Comparison of ENCODE assay signal across 11 mouse cellular contexts in the genomic region with DNA sequence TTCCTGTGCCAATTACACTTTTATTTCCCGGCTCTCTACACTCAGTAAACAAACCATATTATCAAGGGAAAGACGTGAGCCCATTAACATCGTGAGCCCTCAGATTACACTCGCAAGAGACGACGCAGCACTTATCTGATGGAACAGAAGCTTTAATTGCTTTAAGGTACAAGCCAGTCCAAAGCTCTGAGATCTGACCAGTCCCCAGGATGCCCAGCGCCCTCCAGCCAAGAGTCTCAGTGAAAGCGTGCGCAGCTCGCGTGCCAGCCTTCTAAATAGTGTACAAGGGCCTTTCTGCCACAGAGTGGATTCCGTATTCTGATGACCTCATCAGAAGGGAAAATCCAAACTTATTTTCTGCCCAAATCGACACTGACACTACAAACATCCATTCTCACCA. TPM values are rescaled to one million over a fixed set of nuclear protein-coding genes. Genes with fewer than 3 reads are reported as not detected.
DNase-seq lines count a peak whose midpoint lies in the region; ATAC-seq lines count a peak whose summit lies in the region.
"Had no signal": no experiment of that assay in that cellular context is flagged by ENCODE, and none has a peak within 500 bp of the region (broad histone marks: within the 10 kb centered on the region; RNA-seq: fewer than 3 reads in every experiment).

No protein-coding gene starts in this region.

- H3K27me3 ChIP-seq in kidney, embryonic 15.5 days, result peaks cover 64% of the 10 kb centered on the region
- peaks cover 92% of the 10 kb centered on the region for H3K27me3 ChIP-seq in embryonic facial prominence, embryonic 14.5 days (replicated peaks; ENCODE audit: control insufficient read depth, insufficient read depth, low read length)
- H3K27me3 ChIP-seq in hindbrain, embryonic 16.5 days (replicated peaks; ENCODE audit: control insufficient read depth, insufficient read depth, low read length), result peaks cover 51% of the 10 kb centered on the region
- H3K27me3 ChIP-seq in neural tube, embryonic 12.5 days (replicated peaks), result peaks cover 22% of the 10 kb centered on the region

- H3K4me3 ChIP-seq in kidney, embryonic 15.5 days (replicated peaks), result peak overlapping the region; percentile 61
- peak overlapping the region; percentile 51 for H3K4me3 ChIP-seq in embryonic facial prominence, embryonic 14.5 days (ENCODE audit: low read depth, low read length)
- peak overlapping the region; percentile 61; the same call in 1 of the 2 replicates for H3K4me3 ChIP-seq in hindbrain, embryonic 16.5 days (ENCODE audit: low read length)
- no peak overlapping the region for H3K4me3 ChIP-seq in neural tube, embryonic 12.5 days

- no peaks in the 10 kb centered on the region for H3K36me3 ChIP-seq in kidney, embryonic 15.5 days
- H3K36me3 ChIP-seq in embryonic facial prominence, embryonic 14.5 days (ENCODE audit: control insufficient read depth, insufficient read depth, low read length), result no peaks in the 10 kb centered on the region
- no peaks in the 10 kb centered on the region for H3K36me3 ChIP-seq in hindbrain, embryonic 16.5 days (ENCODE audit: control insufficient read depth, insufficient read depth, low read length)
- no peaks in the 10 kb centered on the region for H3K36me3 ChIP-seq in neural tube, embryonic 12.5 days

- no peaks in the 10 kb centered on the region for H3K9me3 ChIP-seq in kidney, embryonic 15.5 days (replicated peaks)
- H3K9me3 ChIP-seq in embryonic facial prominence, embryonic 14.5 days (ENCODE audit: control insufficient read depth, low read length), result no peaks in the 10 kb centered on the region
- H3K9me3 ChIP-seq in hindbrain, embryonic 16.5 days (ENCODE audit: control insufficient read depth, low read length), result no peaks in the 10 kb centered on the region
- H3K9me3 ChIP-seq in neural tube, embryonic 12.5 days, result no peaks in the 10 kb centered on the region

- no peak overlapping the region for H3K9ac ChIP-seq in kidney, embryonic 15.5 days
- no peak overlapping the region for H3K9ac ChIP-seq in embryonic facial prominence, embryonic 14.5 days (ENCODE audit: low read depth, low read length)
- no peak overlapping the region for H3K9ac ChIP-seq in hindbrain, embryonic 16.5 days (ENCODE audit: low read depth, low read length)
- H3K9ac ChIP-seq in neural tube, embryonic 12.5 days, result no peak overlapping the region

- ATAC-seq in kidney, embryonic 15.5 days (replicated peaks; ENCODE audit: low FRiP score), result no peak
- no peak for ATAC-seq in embryonic facial prominence, embryonic 14.5 days (ENCODE audit: low read depth)
- no peak for ATAC-seq in hindbrain, embryonic 16.5 days
- no peak for ATAC-seq in neural tube, embryonic 12.5 days (ENCODE audit: low FRiP score, low read depth)
- no peak for ATAC-seq in granulocyte monocyte progenitor cell, adult 5-6 weeks (replicated peaks; ENCODE audit: poor library complexity, severe bottlenecking)

- 1% methylated on average over 13 of the region's 13 CpGs for WGBS in kidney, embryonic 15.5 days
- WGBS in embryonic facial prominence, embryonic 14.5 days, result 5% methylated on average over 13 of the region's 13 CpGs
- 4% methylated on average over 13 of the region's 13 CpGs for WGBS in hindbrain, embryonic 16.5 days
- WGBS in neural tube, embryonic 12.5 days, result 3% methylated on average over 13 of the region's 13 CpGs

- peaks cover 22% of the 10 kb centered on the region for H3K4me1 ChIP-seq in kidney, embryonic 15.5 days
- peaks cover 12% of the 10 kb centered on the region for H3K4me1 ChIP-seq in embryonic facial prominence, embryonic 14.5 days (ENCODE audit: control insufficient read depth, insufficient read depth, low read length)
- H3K4me1 ChIP-seq in hindbrain, embryonic 16.5 days (ENCODE audit: control insufficient read depth, insufficient read depth, low read depth, low read length), result peaks cover 14% of the 10 kb centered on the region
- peaks cover 20% of the 10 kb centered on the region for H3K4me1 ChIP-seq in neural tube, embryonic 12.5 days

- DNase-seq in kidney, adult 11 months, result no peak
- DNase-seq in embryonic facial prominence, embryonic 14.5 days (ENCODE audit: low spot score), result no peak
- no peak for DNase-seq in thymus, postnatal 4 days
- DNase-seq: cerebellum, postnatal 25 days had no signal

- H3K4me2 ChIP-seq in kidney, embryonic 15.5 days, result peak overlapping the region; percentile 99
- H3K4me2 ChIP-seq in embryonic facial prominence, embryonic 14.5 days (ENCODE audit: low read depth, low read length), result peak overlapping the region; percentile 93
- H3K4me2 ChIP-seq in hindbrain, embryonic 16.5 days (ENCODE audit: low read length), result peak overlapping the region; percentile 78
- peak overlapping the region; percentile 99 for H3K4me2 ChIP-seq in neural tube, embryonic 12.5 days (replicated peaks)

- no peak overlapping the region for H3K27ac ChIP-seq in kidney, embryonic 15.5 days
- H3K27ac ChIP-seq in embryonic facial prominence, embryonic 14.5 days (replicated peaks; ENCODE audit: low read depth, low read length), result no peak overlapping the region
- no peak overlapping the region for H3K27ac ChIP-seq in hindbrain, embryonic 16.5 days (ENCODE audit: low read depth, low read length)
- no peak overlapping the region for H3K27ac ChIP-seq in neural tube, embryonic 12.5 days

RNA-seq across cellular contexts. Expression of gene Hoxd1, which starts 0.8 kb away (rescaled TPM):
- 1.2 and 1.5 TPM in 2 replicates for polyA plus RNA-seq in kidney, embryonic 15.5 days (2015; fragmentation: Nextera tagmentation; extraction: Ambion mirVana)
- 3.9 and 4.7 TPM in 2 replicates for polyA plus RNA-seq in embryonic facial prominence, embryonic 14.5 days (2014; fragmentation: Nextera tagmentation; extraction: Ambion mirVana)
- 1.1 and 1.3 TPM in 2 replicates for polyA plus RNA-seq in hindbrain, embryonic 16.5 days (2015; fragmentation: Nextera tagmentation; extraction: Ambion mirVana)
- 6.8 and 7.8 TPM in 2 replicates for polyA plus RNA-seq in neural tube, embryonic 12.5 days (2016; fragmentation: Nextera tagmentation; extraction: Ambion mirVana)
- total RNA-seq in granulocyte monocyte progenitor cell, adult 5-6 weeks (2014; fragmentation: Nextera tagmentation), result not detected in 2 replicates
- total RNA-seq in granulocyte monocyte progenitor cell, adult 5-6 weeks (2017), result not detected in 2 replicates
- total RNA-seq: monocyte, adult 5-6 weeks had no signal
- polyA plus RNA-seq: forebrain, embryonic 11.5 days; lung, embryonic 16.5 days had no signal

RNA-seq across cellular contexts. Expression of gene Gm28230, which starts 35.4 kb away (rescaled TPM):
- polyA plus RNA-seq in kidney, embryonic 15.5 days (2015; fragmentation: Nextera tagmentation; extraction: Ambion mirVana), result 1.7 and 2.3 TPM in 2 replicates
- polyA plus RNA-seq in embryonic facial prominence, embryonic 14.5 days (2014; fragmentation: Nextera tagmentation; extraction: Ambion mirVana), result 0.13 TPM in 1 of 2 replicates, not detected in the other
- 0.45 and 0.72 TPM in 2 replicates for polyA plus RNA-seq in hindbrain, embryonic 16.5 days (2015; fragmentation: Nextera tagmentation; extraction: Ambion mirVana)
- polyA plus RNA-seq in neural tube, embryonic 12.5 days (2016; fragmentation: Nextera tagmentation; extraction: Ambion mirVana), result 6.9 and 9.1 TPM in 2 replicates
- total RNA-seq in granulocyte monocyte progenitor cell, adult 5-6 weeks (2014; fragmentation: Nextera tagmentation), result not detected in 2 replicates
- total RNA-seq in granulocyte monocyte progenitor cell, adult 5-6 weeks (2017), result not detected in 2 replicates
- total RNA-seq: monocyte, adult 5-6 weeks had no signal
- polyA plus RNA-seq: forebrain, embryonic 11.5 days; lung, embryonic 16.5 days had no signal

RNA-seq across cellular contexts. Expression of gene Hoxd4, which starts 50.2 kb away (rescaled TPM):
- polyA plus RNA-seq in kidney, embryonic 15.5 days (2015; fragmentation: Nextera tagmentation; extraction: Ambion mirVana), result 5.6 and 5.8 TPM in 2 replicates
- polyA plus RNA-seq in embryonic facial prominence, embryonic 14.5 days (2014; fragmentation: Nextera tagmentation; extraction: Ambion mirVana), result 0.63 and 0.82 TPM in 2 replicates
- polyA plus RNA-seq in hindbrain, embryonic 16.5 days (2015; fragmentation: Nextera tagmentation; extraction: Ambion mirVana), result 2.2 and 2.3 TPM in 2 replicates
- 14.2 and 16.0 TPM in 2 replicates for polyA plus RNA-seq in neural tube, embryonic 12.5 days (2016; fragmentation: Nextera tagmentation; extraction: Ambion mirVana)
- not detected in 2 replicates for total RNA-seq in granulocyte monocyte progenitor cell, adult 5-6 weeks (2014; fragmentation: Nextera tagmentation)
- not detected in 2 replicates for total RNA-seq in granulocyte monocyte progenitor cell, adult 5-6 weeks (2017)
- total RNA-seq: monocyte, adult 5-6 weeks had no signal
- polyA plus RNA-seq: forebrain, embryonic 11.5 days; lung, embryonic 16.5 days had no signal

RNA-seq across cellular contexts. Expression of gene Hoxd3, which starts 50.2 kb away (rescaled TPM):
- polyA plus RNA-seq in kidney, embryonic 15.5 days (2015; fragmentation: Nextera tagmentation; extraction: Ambion mirVana), result 15.2 and 15.9 TPM in 2 replicates
- polyA plus RNA-seq in embryonic facial prominence, embryonic 14.5 days (2014; fragmentation: Nextera tagmentation; extraction: Ambion mirVana), result 3.8 and 4.7 TPM in 2 replicates
- 43.8 and 48.0 TPM in 2 replicates for polyA plus RNA-seq in hindbrain, embryonic 16.5 days (2015; fragmentation: Nextera tagmentation; extraction: Ambion mirVana)
- 55.9 and 68.9 TPM in 2 replicates for polyA plus RNA-seq in neural tube, embryonic 12.5 days (2016; fragmentation: Nextera tagmentation; extraction: Ambion mirVana)
- not detected in 2 replicates for total RNA-seq in granulocyte monocyte progenitor cell, adult 5-6 weeks (2014; fragmentation: Nextera tagmentation)
- not detected in 2 replicates for total RNA-seq in granulocyte monocyte progenitor cell, adult 5-6 weeks (2017)
- total RNA-seq: monocyte, adult 5-6 weeks had no signal

RNA-seq across cellular contexts. Expression of gene Hoxd8, which starts 57.5 kb away (rescaled TPM):
- polyA plus RNA-seq in kidney, embryonic 15.5 days (2015; fragmentation: Nextera tagmentation; extraction: Ambion mirVana), result 36.4 and 40.8 TPM in 2 replicates
- polyA plus RNA-seq in embryonic facial prominence, embryonic 14.5 days (2014; fragmentation: Nextera tagmentation; extraction: Ambion mirVana), result 8.7 and 10.3 TPM in 2 replicates
- polyA plus RNA-seq in hindbrain, embryonic 16.5 days (2015; fragmentation: Nextera tagmentation; extraction: Ambion mirVana), result 0.66 and 1.1 TPM in 2 replicates
- 20.8 and 21.4 TPM in 2 replicates for polyA plus RNA-seq in neural tube, embryonic 12.5 days (2016; fragmentation: Nextera tagmentation; extraction: Ambion mirVana)
- not detected in 2 replicates for total RNA-seq in granulocyte monocyte progenitor cell, adult 5-6 weeks (2014; fragmentation: Nextera tagmentation)
- not detected in 2 replicates for total RNA-seq in granulocyte monocyte progenitor cell, adult 5-6 weeks (2017)
- total RNA-seq: monocyte, adult 5-6 weeks had no signal
- polyA plus RNA-seq: forebrain, embryonic 11.5 days had no signal
